Mouse (Mus musculus): ENCODE data around the gene Gstm3. TPM values are rescaled to one million over a fixed set of nuclear protein-coding genes. Genes with fewer than 3 reads are reported as not detected.

Gene Gstm3
- total RNA-seq, 2 experiments from 2014 or later, result not detected

GRCm38 (mm10) chr3:107932128-107932527 is 37.0 kb downstream of the Gstm3 start:
- no peak for ATAC-seq (replicated peaks; ENCODE audit: low FRiP score, poor library complexity, severe bottlenecking)

GRCm38 (mm10) chr3:107931670-107932069 is 37.4 kb downstream of the Gstm3 start, which contains the start of gene Gstm7:
Gene Gstm7 (minus strand): TSS chr3:107931817.
- peak; percentile 62 for ATAC-seq (replicated peaks; ENCODE audit: low FRiP score, poor library complexity, severe bottlenecking)

GRCm38 (mm10) chr3:107931134-107931533 is 37.9 kb downstream of the Gstm3 start:
- ATAC-seq (replicated peaks; ENCODE audit: low FRiP score, poor library complexity, severe bottlenecking), result no peak

DNA sequence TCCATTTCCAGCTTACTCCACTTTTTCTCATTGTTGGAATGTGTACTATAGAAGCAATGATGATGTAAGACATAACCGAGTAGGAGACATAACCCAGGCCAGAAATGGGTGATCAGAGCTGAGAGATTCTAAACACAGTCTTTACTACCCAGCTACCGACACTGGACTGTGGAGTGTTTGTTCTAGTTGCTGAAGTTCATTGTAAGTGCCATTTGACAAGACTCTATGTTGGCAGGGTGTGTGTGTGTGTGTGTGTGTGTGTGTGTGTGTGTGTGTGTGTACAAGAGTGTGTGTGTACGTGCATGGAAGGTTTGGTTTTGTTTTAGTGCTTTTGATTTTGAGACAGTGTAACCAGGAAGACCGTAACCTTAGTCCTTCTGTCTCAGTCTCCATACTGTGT is 39.4 kb downstream of the Gstm3 start:
- ATAC-seq (replicated peaks; ENCODE audit: low FRiP score, poor library complexity, severe bottlenecking), result no peak

DNA sequence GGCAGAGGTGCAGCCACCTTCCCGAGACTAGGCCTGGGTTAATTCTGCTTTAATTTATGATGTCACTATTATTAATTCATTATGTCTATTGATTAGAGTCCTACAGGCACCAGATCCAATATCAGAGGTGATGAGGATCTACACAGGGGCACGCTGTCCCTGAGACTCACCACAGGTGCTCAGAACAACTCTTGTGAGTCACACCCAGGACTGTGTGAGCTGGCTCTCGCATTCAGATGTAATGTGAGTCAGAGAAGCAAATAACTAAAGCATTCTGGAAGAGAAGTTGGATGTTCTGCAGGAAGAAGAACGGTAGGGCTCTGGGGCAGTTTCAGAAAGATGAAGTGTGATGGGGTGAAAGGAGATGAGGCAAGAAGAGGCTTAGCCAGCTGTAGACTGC is 39.8 kb downstream of the Gstm3 start:
- ATAC-seq (replicated peaks; ENCODE audit: low FRiP score, poor library complexity, severe bottlenecking), result no peak

GRCm38 (mm10) chr3:107928691-107929090 is 40.4 kb downstream of the Gstm3 start:
- no peak for ATAC-seq (replicated peaks; ENCODE audit: low FRiP score, poor library complexity, severe bottlenecking)

DNA sequence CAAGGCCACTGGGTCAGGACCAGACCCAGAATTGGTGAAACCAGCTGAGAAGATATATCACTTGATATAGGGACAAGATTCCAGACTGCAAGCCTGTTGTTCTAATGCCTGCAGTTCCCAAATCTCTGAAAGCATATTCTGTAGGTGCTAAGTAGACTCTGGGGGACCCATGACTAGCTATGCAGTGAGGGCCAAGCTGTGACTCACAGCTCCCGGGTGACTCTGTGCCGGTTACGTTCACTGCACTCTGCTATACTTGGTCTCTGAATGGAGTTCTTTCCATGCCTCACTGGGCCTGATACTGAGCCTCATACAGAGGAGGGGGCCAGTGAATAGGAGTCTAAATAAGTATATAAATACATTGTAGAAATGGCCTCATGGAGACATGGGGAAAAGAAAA is 41.2 kb downstream of the Gstm3 start:
- no peak for ATAC-seq (replicated peaks; ENCODE audit: low FRiP score, poor library complexity, severe bottlenecking)

DNA sequence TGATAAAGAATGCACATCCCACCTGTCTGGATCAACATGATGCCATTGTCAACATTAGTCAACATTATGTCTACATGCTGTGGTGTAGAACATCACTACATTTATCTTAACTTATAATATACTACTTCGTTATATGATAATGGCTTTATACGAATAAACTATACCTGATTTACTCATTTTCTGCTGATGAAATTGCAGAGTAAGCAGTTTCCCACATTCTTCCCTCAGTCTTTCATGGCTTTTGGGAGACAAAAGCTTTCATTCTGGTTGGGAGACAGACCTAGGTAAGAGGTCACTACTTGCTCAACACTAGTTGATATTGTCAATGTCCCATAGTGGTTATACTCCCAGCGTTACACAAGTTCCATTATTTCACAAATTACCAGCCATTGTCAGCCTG is 43.7 kb downstream of the Gstm3 start:
- ATAC-seq (replicated peaks; ENCODE audit: low FRiP score, poor library complexity, severe bottlenecking), result no peak

DNA sequence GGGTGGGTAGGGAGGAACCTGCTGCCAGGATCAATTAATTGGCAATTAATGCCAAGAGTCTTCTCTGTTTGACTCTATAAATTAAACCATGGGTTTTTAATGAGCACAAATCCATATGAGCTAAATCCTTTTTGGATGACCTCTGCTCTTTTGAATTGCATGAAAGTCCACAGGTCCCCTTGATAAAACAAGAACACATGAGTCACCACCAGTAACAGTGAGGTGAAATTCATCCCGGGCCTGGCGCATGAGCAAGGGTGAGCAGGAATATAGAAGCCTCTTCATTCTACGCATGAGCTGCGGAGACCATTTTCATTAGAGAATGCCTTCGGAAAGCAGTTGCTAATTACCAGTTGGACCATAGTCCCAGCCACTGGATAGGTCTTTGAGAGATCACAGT is 48.7 kb downstream of the Gstm3 start:
- ATAC-seq (replicated peaks; ENCODE audit: low FRiP score, poor library complexity, severe bottlenecking), result no peak

DNA sequence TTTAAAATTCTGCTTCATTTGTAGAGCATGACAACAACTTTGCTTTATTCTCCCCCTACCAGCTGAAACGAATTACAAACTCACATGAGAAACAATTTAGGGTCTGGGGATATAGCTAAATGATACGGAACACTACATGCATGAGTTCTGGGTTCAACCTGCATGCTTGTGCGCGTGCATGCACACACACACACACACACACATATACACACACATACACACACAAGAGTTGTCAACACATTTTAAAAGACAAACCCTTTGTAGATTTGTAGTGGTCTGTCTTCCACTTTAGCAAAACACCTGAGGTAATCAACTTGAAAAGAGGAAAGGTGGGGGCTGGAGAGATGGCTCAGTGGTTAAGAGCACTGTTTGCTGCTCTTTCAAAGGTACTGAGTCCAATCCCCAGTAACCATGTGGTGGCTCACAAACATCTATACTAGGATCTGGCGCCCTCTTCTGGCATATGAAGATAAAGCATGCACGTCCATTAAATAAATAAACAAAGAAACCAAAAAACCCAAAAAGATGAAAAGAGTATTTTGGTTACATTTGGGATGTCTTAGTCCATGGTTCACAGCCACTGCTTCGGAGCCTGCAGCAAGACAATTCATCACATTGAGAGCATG is 51.2 kb downstream of the Gstm3 start:
- no peak; the same call in 1 of the 2 replicates for ATAC-seq (replicated peaks; ENCODE audit: low FRiP score, poor library complexity, severe bottlenecking)

DNA sequence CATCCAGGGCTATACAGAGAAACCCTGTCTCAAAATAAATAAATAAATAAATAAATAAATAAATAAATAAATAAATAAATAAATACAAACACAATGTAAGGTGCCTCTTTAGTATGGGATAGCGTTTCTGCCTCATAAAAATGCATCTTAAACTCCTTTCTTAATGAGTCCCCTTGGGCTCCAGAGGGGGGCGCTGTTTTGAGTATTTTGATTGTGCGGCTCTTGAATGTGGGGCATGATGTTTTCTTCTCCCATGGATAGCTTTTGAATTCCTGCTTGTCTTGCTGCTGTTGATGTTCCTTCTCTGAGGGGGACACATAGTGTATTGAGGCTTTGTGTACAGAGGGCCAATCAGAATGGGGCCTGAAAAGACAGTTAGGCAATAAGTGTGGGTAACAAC is 52.0 kb downstream of the Gstm3 start:
- ATAC-seq (replicated peaks; ENCODE audit: low FRiP score, poor library complexity, severe bottlenecking), result no peak

- no peak for ATAC-seq (replicated peaks; ENCODE audit: low FRiP score, poor library complexity, severe bottlenecking)
Observed at GRCm38 (mm10) chr3:107916674-107917073, 52.4 kb downstream of the Gstm3 start.

Other genes starting within 250 kb of the Gstm3 start
- 6.5 and 9.6 TPM in 2 replicates for gene Csf1, start 208.8 kb downstream of the Gstm3 start, total RNA-seq (2015; ENCODE audit: low replicate concordance)
- gene Csf1, start 208.8 kb downstream of the Gstm3 start, total RNA-seq (2017; ENCODE audit: low replicate concordance), result 1.1 and 1.2 TPM in 2 replicates
- gene Eps8l3, start 92.1 kb downstream of the Gstm3 start, total RNA-seq (2015; ENCODE audit: low replicate concordance), result not detected in 2 replicates
- gene Eps8l3, start 92.1 kb downstream of the Gstm3 start, total RNA-seq (2017; ENCODE audit: low replicate concordance), result not detected in 2 replicates
- gene Gstm5, start 73.5 kb downstream of the Gstm3 start, total RNA-seq (2015; ENCODE audit: low replicate concordance), result 49.4 and 80.1 TPM in 2 replicates
- gene Gstm5, start 73.5 kb downstream of the Gstm3 start, total RNA-seq (2017; ENCODE audit: low replicate concordance), result 50.7 and 54.8 TPM in 2 replicates
- gene Gstm7, start 37.5 kb downstream of the Gstm3 start, total RNA-seq (2015; ENCODE audit: low replicate concordance), result not detected in 2 replicates
- not detected in 2 replicates for gene Gstm7, start 37.5 kb downstream of the Gstm3 start, total RNA-seq (2017; ENCODE audit: low replicate concordance)
- not detected in 2 replicates for gene Gstm6, start 25.5 kb downstream of the Gstm3 start, total RNA-seq (2015; ENCODE audit: low replicate concordance)
- gene Gstm6, start 25.5 kb downstream of the Gstm3 start, total RNA-seq (2017; ENCODE audit: low replicate concordance), result not detected in 2 replicates
- gene Gstm2, start 17.2 kb upstream of the Gstm3 start, total RNA-seq (2015; ENCODE audit: low replicate concordance), result not detected in 2 replicates
- gene Gstm2, start 17.2 kb upstream of the Gstm3 start, total RNA-seq (2017; ENCODE audit: low replicate concordance), result not detected in 2 replicates
- 114 and 170 TPM in 2 replicates for gene Gstm1, start 48.7 kb upstream of the Gstm3 start, total RNA-seq (2015; ENCODE audit: low replicate concordance)
- gene Gstm1, start 48.7 kb upstream of the Gstm3 start, total RNA-seq (2017; ENCODE audit: low replicate concordance), result 29.0 and 44.4 TPM in 2 replicates
- gene Gstm4, start 75.6 kb upstream of the Gstm3 start, total RNA-seq (2015; ENCODE audit: low replicate concordance), result 2.5 and 4.2 TPM in 2 replicates
- 0.90 and 1.4 TPM in 2 replicates for gene Gstm4, start 75.6 kb upstream of the Gstm3 start, total RNA-seq (2017; ENCODE audit: low replicate concordance)
- gene Ampd2, start 117.4 kb upstream of the Gstm3 start, total RNA-seq (2015; ENCODE audit: low replicate concordance), result 9.2 and 10.5 TPM in 2 replicates
- gene Ampd2, start 117.4 kb upstream of the Gstm3 start, total RNA-seq (2017; ENCODE audit: low replicate concordance), result 1.0 and 10.1 TPM in 2 replicates
- not detected in 2 replicates for gene Gnat2, start 123.5 kb upstream of the Gstm3 start, total RNA-seq (2015; ENCODE audit: low replicate concordance)
- not detected in 2 replicates for gene Gnat2, start 123.5 kb upstream of the Gstm3 start, total RNA-seq (2017; ENCODE audit: low replicate concordance)
- 29.9 and 45.7 TPM in 2 replicates for gene Gnai3, start 176.9 kb upstream of the Gstm3 start, total RNA-seq (2015; ENCODE audit: low replicate concordance)
- gene Gnai3, start 176.9 kb upstream of the Gstm3 start, total RNA-seq (2017; ENCODE audit: low replicate concordance), result 21.7 and 30.0 TPM in 2 replicates
- gene Gpr61, start 185.6 kb upstream of the Gstm3 start, total RNA-seq (2015; ENCODE audit: low replicate concordance), result not detected in 2 replicates
- gene Gpr61, start 185.6 kb upstream of the Gstm3 start, total RNA-seq (2017; ENCODE audit: low replicate concordance), result not detected in 2 replicates
- gene Amigo1, start 217.1 kb upstream of the Gstm3 start, total RNA-seq (2015; ENCODE audit: low replicate concordance), result not detected in 2 replicates
- 0.38 TPM in 1 of 2 replicates, not detected in the other for gene Amigo1, start 217.1 kb upstream of the Gstm3 start, total RNA-seq (2017; ENCODE audit: low replicate concordance)
- gene Cyb561d1, start 231.9 kb upstream of the Gstm3 start, total RNA-seq (2015; ENCODE audit: low replicate concordance), result 1.4 and 2.1 TPM in 2 replicates
- gene Cyb561d1, start 231.9 kb upstream of the Gstm3 start, total RNA-seq (2017; ENCODE audit: low replicate concordance), result 5.3 TPM in 1 of 2 replicates, not detected in the other
- gene Atxn7l2, start 241.7 kb upstream of the Gstm3 start, total RNA-seq (2015; ENCODE audit: low replicate concordance), result 0.36 and 5.4 TPM in 2 replicates
- gene Atxn7l2, start 241.7 kb upstream of the Gstm3 start, total RNA-seq (2017; ENCODE audit: low replicate concordance), result not detected in 2 replicates

Measured in erythroid progenitor cell, adult 5-6 weeks (primary cell).